Mouse (Mus musculus): ENCODE measurements around the gene Shkbp1.

Gene Shkbp1

GRCm38 (mm10) chr7:27323001-27323400 is 32.8 kb downstream of the Shkbp1 start:
- in situ Hi-C loops (cut with MboI; ENCODE audit: unreplicated experiment in 2 of 2), result no loop called here

DNA sequence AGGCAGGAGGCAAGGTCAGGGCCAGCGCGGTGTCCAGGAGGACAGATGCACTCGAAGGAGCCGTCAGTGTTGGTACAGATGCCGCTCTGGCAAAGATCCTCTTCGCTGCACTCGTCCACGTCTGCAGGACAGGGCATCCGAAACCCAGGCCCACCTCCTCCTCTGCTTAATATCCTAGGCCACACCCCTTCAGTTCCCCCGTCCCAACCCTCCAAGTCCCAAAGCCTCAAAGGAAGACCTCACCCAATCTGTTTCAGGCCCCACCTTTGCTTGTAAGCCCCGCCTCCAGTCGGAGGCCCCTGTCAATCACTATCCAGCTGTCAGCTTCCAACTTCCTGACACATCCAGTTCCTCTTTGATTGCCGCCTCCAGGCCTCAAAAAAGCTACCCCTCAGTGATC is 33.5 kb downstream of the Shkbp1 start:
- in situ Hi-C loops (cut with MboI; ENCODE audit: unreplicated experiment in 2 of 2), result no loop called here

- in situ Hi-C loops (cut with MboI; ENCODE audit: unreplicated experiment in 2 of 2), result no loop called here
These were observed 36.4 kb downstream of the Shkbp1 start for GRCm38 (mm10) chr7:27319411-27319810.

- in situ Hi-C loops (cut with MboI; ENCODE audit: unreplicated experiment in 2 of 2), result no loop called here
These were observed 39.9 kb downstream of the Shkbp1 start for GRCm38 (mm10) chr7:27315958-27316357.

GRCm38 (mm10) chr7:27314393-27314792 is 41.4 kb downstream of the Shkbp1 start:
- in situ Hi-C loops (cut with MboI; ENCODE audit: unreplicated experiment in 2 of 2), result no loop called here

- in situ Hi-C loops (cut with MboI; ENCODE audit: unreplicated experiment in 2 of 2), result no loop called here
These were observed 44.1 kb downstream of the Shkbp1 start for GRCm38 (mm10) chr7:27311651-27312284.

GRCm38 (mm10) chr7:27310996-27311535 is 44.8 kb downstream of the Shkbp1 start:
- in situ Hi-C loops (cut with MboI; ENCODE audit: unreplicated experiment in 2 of 2), result no loop called here

- in situ Hi-C loops (cut with MboI; ENCODE audit: unreplicated experiment in 2 of 2), result no loop called here
These were observed 45.5 kb downstream of the Shkbp1 start for GRCm38 (mm10) chr7:27310306-27310705.

DNA sequence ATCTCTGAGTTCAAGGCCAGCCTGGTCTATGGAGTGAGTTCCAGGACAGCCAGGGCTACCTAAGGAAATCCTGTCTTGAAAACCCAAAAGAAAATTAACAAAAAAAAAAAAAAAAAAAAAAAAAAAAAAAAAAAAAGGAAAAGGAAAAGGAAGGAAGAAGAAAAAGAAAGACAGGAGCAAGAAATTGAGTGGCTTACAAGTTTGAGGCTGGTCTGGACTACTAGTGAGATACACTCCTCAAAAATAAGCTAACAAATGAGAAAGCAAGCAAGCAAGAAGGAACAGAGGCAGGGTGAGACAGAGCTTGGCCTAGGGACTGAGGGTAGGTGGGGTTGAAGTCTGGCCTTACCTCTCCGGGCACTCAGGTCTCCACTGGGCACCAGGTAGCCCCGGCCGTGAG is 46.0 kb downstream of the Shkbp1 start:
- in situ Hi-C loops (cut with MboI; ENCODE audit: unreplicated experiment in 2 of 2), result loop anchor here in 1 of 2 experiments (10.0 kb wide), 1 partner anchor 535 kb away; no protein-coding TSS in a partner anchor

GRCm38 (mm10) chr7:27308821-27309549 is 46.8 kb downstream of the Shkbp1 start:
- in situ Hi-C loops (cut with MboI; ENCODE audit: unreplicated experiment in 2 of 2), result loop anchor here in 1 of 2 experiments (10.0 kb wide), 1 partner anchor 534 kb away; no protein-coding TSS in a partner anchor

- in situ Hi-C loops (cut with MboI; ENCODE audit: unreplicated experiment in 2 of 2), result loop anchor here in 1 of 2 experiments (10.0 kb wide), 1 partner anchor 533 kb away; no protein-coding TSS in a partner anchor
These were observed 48.3 kb downstream of the Shkbp1 start for GRCm38 (mm10) chr7:27307551-27307950.

DNA sequence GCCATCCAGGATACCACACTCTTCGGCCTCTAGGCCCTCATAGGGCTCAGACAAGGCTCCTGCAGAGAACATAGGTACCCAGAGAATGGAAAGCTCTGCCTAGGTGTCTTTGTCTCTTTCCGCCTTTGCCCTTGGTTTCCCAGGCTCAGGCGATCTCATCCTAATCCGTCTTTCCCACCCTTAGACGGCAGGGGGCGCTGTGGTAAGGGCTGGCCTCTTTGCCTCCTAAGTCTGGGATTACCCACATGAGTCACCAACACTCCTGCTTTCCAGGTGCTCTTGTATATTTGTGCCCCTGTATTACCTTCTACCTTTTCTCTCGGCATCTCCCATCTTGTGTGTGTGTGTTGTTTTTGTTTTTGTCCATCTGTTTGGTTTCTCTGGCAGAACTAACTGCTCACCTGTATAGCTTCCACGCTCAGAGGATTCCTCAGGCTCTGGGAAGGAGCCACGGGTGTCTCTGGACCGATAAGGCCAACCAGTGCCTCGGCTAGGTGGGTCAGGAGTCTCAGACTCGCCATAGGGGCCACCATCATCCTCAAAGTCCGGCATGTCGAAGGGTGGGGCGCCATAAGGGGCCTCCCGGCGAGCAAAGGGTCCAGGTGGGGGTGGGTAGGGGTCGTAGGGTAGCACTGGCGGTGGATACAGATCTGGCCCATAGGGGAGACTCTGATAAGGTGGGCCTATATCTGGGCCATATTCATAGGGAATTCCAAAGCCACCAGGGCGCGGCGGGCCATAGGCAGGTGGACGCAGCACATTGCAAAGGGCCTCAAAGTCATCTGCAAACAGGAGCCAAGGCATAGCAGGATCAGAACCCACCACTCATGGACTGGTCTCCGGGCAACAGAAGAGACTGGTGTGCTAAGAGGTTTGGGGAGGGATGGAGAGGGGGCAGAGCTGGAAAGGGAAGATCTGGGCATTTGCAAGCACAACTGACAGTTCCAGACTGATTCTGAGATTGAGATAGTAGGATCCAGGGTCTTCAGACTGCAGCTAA is 49.4 kb downstream of the Shkbp1 start:
- in situ Hi-C loops (cut with MboI; ENCODE audit: unreplicated experiment in 2 of 2), result loop anchor here in 1 of 2 experiments (10.0 kb wide), 1 partner anchor 532 kb away; no protein-coding TSS in a partner anchor

DNA sequence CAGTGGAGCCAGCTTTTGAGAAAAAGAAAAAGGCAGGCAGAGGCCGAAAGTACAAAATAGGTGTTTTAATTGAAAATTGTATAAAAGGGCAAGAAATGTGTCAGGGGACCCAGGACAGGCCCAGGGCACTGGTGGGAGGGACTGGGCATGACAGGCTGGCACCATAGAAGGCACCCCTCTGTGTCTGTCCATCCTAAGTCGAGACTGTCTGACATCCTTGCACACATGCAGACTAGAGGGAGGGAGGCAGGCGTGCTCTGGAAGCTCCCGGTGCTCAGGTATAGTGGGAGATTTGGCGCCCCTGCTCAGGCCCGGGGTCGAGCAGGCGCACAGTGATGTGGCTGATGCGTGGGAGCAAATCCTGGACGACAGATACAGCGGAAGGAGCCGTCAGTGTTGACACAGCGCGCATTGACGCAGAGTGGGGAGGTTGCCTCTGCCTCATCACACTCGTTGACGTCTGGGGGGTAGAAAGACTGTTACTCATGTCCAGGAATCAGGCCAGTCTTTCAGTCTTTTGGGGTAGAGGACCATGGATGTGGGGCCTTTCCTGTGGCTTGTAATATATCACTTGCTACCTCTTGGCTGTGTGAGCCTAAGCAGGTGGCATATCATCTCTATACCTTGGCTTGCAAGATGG is 50.6 kb downstream of the Shkbp1 start:
- in situ Hi-C loops (cut with MboI; ENCODE audit: unreplicated experiment in 2 of 2), result loop anchor here in 1 of 2 experiments (10.0 kb wide), 1 partner anchor 530 kb away; no protein-coding TSS in a partner anchor

- in situ Hi-C loops (cut with MboI; ENCODE audit: unreplicated experiment in 2 of 2), result loop anchor here in 1 of 2 experiments (10.0 kb wide), 1 partner anchor 527 kb away; no protein-coding TSS in a partner anchor
These were observed 53.6 kb downstream of the Shkbp1 start for GRCm38 (mm10) chr7:27302172-27302571.

DNA sequence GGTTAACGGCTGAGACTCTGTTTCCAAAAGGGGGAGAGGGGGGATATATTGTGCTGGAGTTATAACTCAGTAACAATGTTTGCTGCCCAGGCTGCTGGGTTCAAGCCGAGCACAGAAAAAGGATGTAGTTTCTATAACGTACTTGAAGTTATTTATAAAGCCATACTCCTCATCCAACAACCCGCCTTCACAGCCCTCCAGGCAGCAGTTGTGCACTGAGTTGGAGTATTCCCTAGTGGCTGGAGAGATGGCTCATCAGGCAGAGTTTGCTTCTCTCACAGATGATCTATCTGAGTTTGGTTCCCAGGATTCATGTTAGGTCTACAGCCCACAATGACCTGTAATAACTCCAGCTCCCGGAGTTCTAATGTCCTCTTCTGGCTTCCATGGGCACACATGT is 55.0 kb downstream of the Shkbp1 start:
- in situ Hi-C loops (cut with MboI; ENCODE audit: unreplicated experiment in 2 of 2), result loop anchor here in 1 of 2 experiments (10.0 kb wide), 1 partner anchor 526 kb away; no protein-coding TSS in a partner anchor

DNA sequence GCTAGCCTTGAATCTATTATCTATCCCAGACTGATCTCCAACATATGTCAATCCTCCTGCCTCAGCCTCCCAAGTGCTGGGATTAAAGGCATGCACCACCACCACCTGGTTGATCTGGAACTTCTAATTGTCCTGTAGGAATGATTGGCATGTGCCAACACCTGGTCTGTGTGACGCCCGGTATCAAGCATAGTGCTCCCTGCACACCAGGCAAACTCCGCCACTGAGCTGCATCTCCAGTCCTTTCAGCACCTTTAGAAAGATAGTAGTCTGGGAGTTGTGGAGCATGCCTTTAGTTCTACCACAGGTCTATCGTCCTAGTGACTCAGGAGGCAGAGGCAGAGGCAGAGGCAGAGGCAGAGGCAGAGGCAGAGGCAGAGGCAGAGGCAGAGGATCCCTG is 55.5 kb downstream of the Shkbp1 start:
- in situ Hi-C loops (cut with MboI; ENCODE audit: unreplicated experiment in 2 of 2), result loop anchor here in 1 of 2 experiments (10.0 kb wide), 1 partner anchor 526 kb away; no protein-coding TSS in a partner anchor

DNA sequence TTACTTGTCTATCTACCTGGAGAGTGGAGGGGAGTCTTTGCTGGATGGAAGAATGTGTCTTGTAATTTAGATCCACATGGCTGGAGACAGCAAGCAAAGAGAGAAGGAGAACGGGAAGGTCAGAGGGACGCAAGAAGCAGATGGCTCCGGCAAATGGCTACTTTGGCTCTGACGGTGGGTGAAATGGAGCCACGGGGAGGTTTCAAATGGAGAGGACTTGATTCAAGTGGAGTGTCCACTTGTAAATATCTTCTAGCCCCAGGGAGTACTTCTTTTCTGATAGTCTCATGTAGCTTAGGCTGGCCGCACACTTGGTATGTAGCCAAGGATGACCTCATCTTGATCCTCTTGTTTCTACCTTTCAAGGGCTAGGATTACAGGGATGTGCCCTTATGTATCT is 57.0 kb downstream of the Shkbp1 start:
- in situ Hi-C loops (cut with MboI; ENCODE audit: unreplicated experiment in 2 of 2), result loop anchor here (25.0 kb wide), 2 partner anchors 512 to 1537 kb away; partner anchors contain the start of gene Hnrnpul1 (in 2 of the 2)

DNA sequence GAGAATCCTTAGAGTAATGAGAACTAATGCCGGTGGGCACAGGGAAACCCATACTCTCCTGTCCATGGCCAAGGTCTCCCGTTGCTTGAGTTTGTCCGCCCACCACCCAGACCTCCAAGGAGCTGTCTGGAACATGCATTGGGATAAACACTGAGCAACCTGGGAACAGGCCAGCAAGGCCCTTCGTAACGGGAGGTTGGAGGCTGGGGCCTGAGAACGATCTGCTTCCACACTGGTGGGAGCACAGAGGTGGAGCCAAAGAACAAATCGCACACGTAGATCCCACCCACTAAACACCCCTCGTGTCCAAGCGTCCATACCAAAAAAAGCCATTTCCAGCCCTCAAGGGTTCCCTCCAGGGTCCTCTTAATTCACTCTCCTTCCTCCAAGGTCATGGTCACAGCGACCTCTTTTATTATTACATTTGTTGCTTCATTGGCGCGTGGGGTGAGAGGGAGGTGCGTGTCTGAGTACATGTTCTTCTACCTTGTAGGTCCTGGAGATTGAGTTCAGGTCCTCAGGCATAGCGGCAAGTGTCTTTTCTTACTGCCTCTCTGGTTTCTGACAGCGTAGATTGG is 57.7 kb downstream of the Shkbp1 start:
- in situ Hi-C loops (cut with MboI; ENCODE audit: unreplicated experiment in 2 of 2), result loop anchor here (25.0 kb wide), 2 partner anchors 511 to 1536 kb away; partner anchors contain the start of gene Hnrnpul1 (in 2 of the 2)

DNA sequence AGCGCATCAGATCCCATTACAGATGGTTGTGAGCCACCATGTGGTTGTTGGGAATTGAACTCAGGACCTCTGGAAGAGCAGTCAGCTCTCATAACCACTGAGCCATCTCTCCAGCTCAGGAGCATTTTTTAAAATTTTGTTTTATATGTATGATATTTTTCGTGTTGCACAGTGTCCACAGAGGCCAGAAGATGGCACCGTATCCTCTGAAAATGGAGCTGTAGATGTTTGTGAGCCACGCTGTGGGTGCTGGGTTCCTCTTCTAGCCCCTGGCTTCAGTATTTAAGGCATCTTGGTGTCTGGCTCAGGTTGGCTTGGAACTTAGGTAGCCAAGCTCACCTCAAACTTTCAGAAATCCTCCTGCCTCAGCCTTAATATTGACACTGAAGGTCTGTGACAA is 59.3 kb downstream of the Shkbp1 start:
- in situ Hi-C loops (cut with MboI; ENCODE audit: unreplicated experiment in 2 of 2), result loop anchor here (25.0 kb wide), 2 partner anchors 509 to 1534 kb away; partner anchors contain the start of gene Hnrnpul1 (in 2 of the 2)

Measured in v-Abl transformed pro-B cells (cell line).